Mouse (Mus musculus) liver, embryonic 14.5 days (tissue): ENCODE measurements around the gene Tomm5.

Source experiments
- CTCF ChIP-seq: IDR thresholded peaks from 2 replicates; pipeline ENCODE4 v1.5.1; 2016; ENCODE audit warnings: antibody characterized with exemption, low read depth, control low read depth
- EP300 ChIP-seq: IDR thresholded peaks from 2 replicates; pipeline ENCODE4 v1.6.1; 2016; ENCODE audit warnings: antibody characterized with exemption, low read depth

DNA sequence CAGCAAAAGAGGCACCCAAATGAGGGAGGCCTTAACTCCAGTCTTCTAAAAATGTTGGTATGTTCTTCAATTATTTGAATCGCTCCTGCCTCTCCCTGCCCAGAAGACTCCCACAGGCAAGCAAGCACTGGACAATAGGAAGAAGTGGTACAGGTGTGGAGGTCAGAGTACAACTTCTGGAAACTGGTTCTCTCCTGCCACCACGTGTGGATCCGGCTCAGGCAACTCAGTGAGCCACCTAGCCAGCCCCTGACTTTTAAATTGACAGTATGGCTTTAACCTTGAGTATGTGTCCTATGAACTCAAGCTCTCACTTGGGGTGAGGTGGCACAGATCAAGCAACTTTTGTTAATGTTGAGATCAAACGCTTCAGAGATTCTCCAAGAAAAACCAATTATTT is 848 bp downstream of the Tomm5 start:
- TF ChIP-seq CTCF (no peak), EP300 (no peak)
